Mouse (Mus musculus) hindbrain, embryonic 14.5 days (tissue): Measurements from ENCODE around the gene Gm42669. TPM values are rescaled to one million over a fixed set of nuclear protein-coding genes. Genes with fewer than 3 reads are reported as not detected.

ENCODE experiments used
- ATAC-seq: fragments of 200-750 bp; cut with Nextera tagmentation; 2 replicates; pipeline ENCODE4 v1.8.0; 2017; ENCODE audit warnings: moderate number of reproducible peaks, mild to moderate bottlenecking, moderate TSS enrichment, moderate library complexity; ENCODE audit not compliant: low FRiP score
- DNase-seq: peaks from one replicate; pipeline ENCODE4 v3.0.0-alpha.2; 2015; ENCODE audit warnings: low spot score
- H3K27ac ChIP-seq: fragments of 300-500 bp; sonication (generic); 2 replicates; pipeline ENCODE4 v1.5.1; 2014; ENCODE audit warnings: mild to moderate bottlenecking, moderate library complexity
- H3K27me3 ChIP-seq: fragments of 300-500 bp; sonication (generic); 2 replicates; pipeline ENCODE4 v1.6.1; 2014; ENCODE audit warnings: mild to moderate bottlenecking, low read length, mixed read lengths; ENCODE audit not compliant: control insufficient read depth, insufficient read depth
- H3K36me3 ChIP-seq: fragments of 300-500 bp; sonication (generic); replicated peaks from 2 replicates; pipeline ENCODE4 v1.6.1; 2014; ENCODE audit not compliant: control insufficient read depth, insufficient read depth
- H3K4me1 ChIP-seq: fragments of 300-500 bp; sonication (generic); replicated peaks from 2 replicates; pipeline ENCODE4 v1.6.1; 2014; ENCODE audit warnings: antibody characterized with exemption, low read length, mixed read lengths; ENCODE audit not compliant: control insufficient read depth, insufficient read depth
- H3K4me2 ChIP-seq: fragments of 300-500 bp; sonication (generic); replicated peaks from 2 replicates; pipeline ENCODE4 v1.6.1; 2014; ENCODE audit warnings: mild to moderate bottlenecking, moderate library complexity
- H3K4me3 ChIP-seq: fragments of 300-500 bp; sonication (generic); replicated peaks from 2 replicates; pipeline ENCODE4 v1.5.1; 2014; ENCODE audit warnings: mild to moderate bottlenecking, low read length
- H3K9ac ChIP-seq: fragments of 300-500 bp; sonication (generic); 2 replicates; pipeline ENCODE4 v1.6.1; 2014
- H3K9me3 ChIP-seq: fragments of 300-500 bp; sonication (generic); 2 replicates; pipeline ENCODE4 v1.6.1; 2016; ENCODE audit warnings: low read length; ENCODE audit not compliant: control insufficient read depth
- WGBS: fragments of 180-500 bp; shearing (Covaris S2); extraction: QIAGEN DNeasy Blood & Tissue Kit; methylation state at CpG from one replicate; pipeline ENCODE4 v1.1.7; 2014; 5-methylcytosine and 5-hydroxymethylcytosine counted together
- polyA plus RNA-seq: library from polyadenylated mRNA; unstranded; fragments of >200 nt; fragmentation: Nextera tagmentation; extraction: Ambion mirVana; gene quantifications from 2 replicates; pipeline ENCODE4 v1.2.1, GENCODE M21; 2014

Gm42669 gene
- polyA plus RNA-seq, 1 experiment from 2014 or later, result 0.91 TPM

GRCm38 (mm10) chr5:107545927-107546326, 38.5 kb downstream of the Gm42669 start:
- WGBS, result 90% methylated on average over 4 of the region's 4 CpGs
- ATAC-seq, result no peak
- Histone ChIP-seq H3K9ac (no peak overlapping the region), H3K27ac (no peak overlapping the region), H3K9me3 (no peaks in the 10 kb centered on the region), H3K4me2 (no peak overlapping the region), H3K27me3 (no peaks in the 10 kb centered on the region), H3K4me3 (no peak overlapping the region), H3K36me3 (peaks cover 14% of the 10 kb centered on the region), H3K4me1 (peaks cover 4% of the 10 kb centered on the region; the same call in 1 of the 2 replicates)
- DNase-seq, result no peak

GRCm38 (mm10) chr5:107547955-107548354, 40.5 kb downstream of the Gm42669 start:
- Histone ChIP-seq H3K36me3 (peaks cover 31% of the 10 kb centered on the region), H3K9ac (no peak overlapping the region), H3K27ac (no peak overlapping the region), H3K4me2 (no peak overlapping the region), H3K27me3 (no peaks in the 10 kb centered on the region), H3K4me1 (no peaks in the 10 kb centered on the region), H3K4me3 (no peak overlapping the region), H3K9me3 (no peaks in the 10 kb centered on the region)
- DNase-seq, result no peak
- ATAC-seq, result no peak
- WGBS, result 90% methylated on average over 3 of the region's 3 CpGs

GRCm38 (mm10) chr5:107548444-107548843, 41.0 kb downstream of the Gm42669 start:
- no peak overlapping the region for H3K4me2 ChIP-seq
- no peak overlapping the region for H3K9ac ChIP-seq
- no peak overlapping the region for H3K4me3 ChIP-seq
- no peaks in the 10 kb centered on the region for H3K4me1 ChIP-seq
- WGBS, result 87% methylated on average over 3 of the region's 3 CpGs
- H3K9me3 ChIP-seq, result no peaks in the 10 kb centered on the region
- ATAC-seq (no peak), DNase-seq (no peak)
- H3K36me3 ChIP-seq, result peaks cover 34% of the 10 kb centered on the region
- no peak overlapping the region for H3K27ac ChIP-seq
- H3K27me3 ChIP-seq, result no peaks in the 10 kb centered on the region

GRCm38 (mm10) chr5:107554336-107554735, 46.9 kb downstream of the Gm42669 start:
- DNase-seq (no peak), ATAC-seq (no peak)
- Histone ChIP-seq H3K4me2 (no peak overlapping the region), H3K4me1 (no peaks in the 10 kb centered on the region), H3K9me3 (no peaks in the 10 kb centered on the region), H3K27me3 (no peaks in the 10 kb centered on the region), H3K9ac (no peak overlapping the region), H3K36me3 (peaks cover 66% of the 10 kb centered on the region), H3K4me3 (no peak overlapping the region), H3K27ac (no peak overlapping the region)
- 89% methylated on average over 5 of the region's 5 CpGs for whole genome bisulfite sequencing

GRCm38 (mm10) chr5:107556969-107557368, 49.5 kb downstream of the Gm42669 start:
- ATAC-seq, result no peak
- H3K4me1 ChIP-seq, result no peaks in the 10 kb centered on the region
- H3K4me3 ChIP-seq, result no peak overlapping the region
- no peaks in the 10 kb centered on the region for H3K9me3 ChIP-seq
- peaks cover 75% of the 10 kb centered on the region for H3K36me3 ChIP-seq
- no peak overlapping the region for H3K9ac ChIP-seq
- WGBS, result 95% methylated on average over 3 of the region's 3 CpGs
- H3K4me2 ChIP-seq, result no peak overlapping the region
- DNase-seq, result no peak
- H3K27me3 ChIP-seq, result no peaks in the 10 kb centered on the region
- no peak overlapping the region for H3K27ac ChIP-seq

GRCm38 (mm10) chr5:107569148-107569547, 61.7 kb downstream of the Gm42669 start:
- 95% methylated on average over 9 of the region's 9 CpGs for WGBS
- Histone ChIP-seq H3K4me3 (no peak overlapping the region), H3K4me1 (no peaks in the 10 kb centered on the region), H3K9ac (no peak overlapping the region), H3K27ac (no peak overlapping the region), H3K4me2 (no peak overlapping the region), H3K9me3 (no peaks in the 10 kb centered on the region), H3K36me3 (peaks cover 67% of the 10 kb centered on the region), H3K27me3 (no peaks in the 10 kb centered on the region)
- ATAC-seq, result peak; percentile 48; the same call in 1 of the 2 replicates
- DNase-seq, result no peak

- H3K36me3 ChIP-seq, result peaks cover 24% of the 10 kb centered on the region
- peaks cover 13% of the 10 kb centered on the region for H3K4me1 ChIP-seq
- no peaks in the 10 kb centered on the region for H3K27me3 ChIP-seq
- H3K27ac ChIP-seq, result peak within 1 kb of the TSS; percentile 81
- DNase-seq (peak; percentile 84), ATAC-seq (peak; percentile 97)
- H3K4me2 ChIP-seq, result peak within 1 kb of the TSS; percentile 81
- 0% methylated on average over 52 of the region's 64 CpGs for WGBS
- no peaks in the 10 kb centered on the region for H3K9me3 ChIP-seq
- H3K4me3 ChIP-seq, result peak within 1 kb of the TSS; percentile 83
- H3K9ac ChIP-seq, result peak within 1 kb of the TSS; percentile 84
Measured at GRCm38 (mm10) chr5:107597301-107598077, 90.1 kb downstream of the Gm42669 start, which contains the start of the genes Rpap2 and Glmn. Gene Rpap2 (plus strand): TSS chr5:107597373. Gene Glmn (minus strand): TSS chr5:107597888.

GRCm38 (mm10) chr5:107598380-107598779, 91.0 kb downstream of the Gm42669 start:
- Histone ChIP-seq H3K36me3 (peaks cover 24% of the 10 kb centered on the region), H3K27ac (peak overlapping the region; percentile 81), H3K4me1 (peaks cover 13% of the 10 kb centered on the region), H3K9me3 (no peaks in the 10 kb centered on the region), H3K9ac (peak overlapping the region; percentile 84), H3K27me3 (no peaks in the 10 kb centered on the region), H3K4me3 (peak overlapping the region; percentile 83), H3K4me2 (peak overlapping the region; percentile 81)
- DNase-seq (no peak), ATAC-seq (no peak)
- WGBS, result 22% methylated on average over 4 of the region's 4 CpGs

- no peaks in the 10 kb centered on the region for H3K9me3 ChIP-seq
- no peaks in the 10 kb centered on the region for H3K27me3 ChIP-seq
- H3K36me3 ChIP-seq, result peaks cover 52% of the 10 kb centered on the region
- 3% methylated on average over 2 of the region's 2 CpGs for WGBS
- no peak overlapping the region for H3K4me3 ChIP-seq
- DNase-seq (peak; percentile 85), ATAC-seq (peak; percentile 76; the same call in 1 of the 2 replicates)
- H3K27ac ChIP-seq, result no peak overlapping the region
- H3K4me2 ChIP-seq, result no peak overlapping the region
- no peak overlapping the region for H3K9ac ChIP-seq
- H3K4me1 ChIP-seq, result no peaks in the 10 kb centered on the region
Measured at GRCm38 (mm10) chr5:107611224-107611623, 103.8 kb downstream of the Gm42669 start.
